In genomic region chr1:133885811-133886210, GRCm38 (mm10) we compare ENCODE assay signal across 13 mouse cellular contexts. TPM values are rescaled to one million over a fixed set of nuclear protein-coding genes. Genes with fewer than 3 reads are reported as not detected.
DNase-seq lines count a peak whose midpoint lies in the region; ATAC-seq lines count a peak whose summit lies in the region.
"Had no signal": no experiment of that assay in that cellular context is flagged by ENCODE, and none has a peak within 500 bp of the region (broad histone marks: within the 10 kb centered on the region; RNA-seq: fewer than 3 reads in every experiment).

No protein-coding gene starts in this region.

- H3K9me3 ChIP-seq in liver, embryonic 13.5 days (replicated peaks): no peaks in the 10 kb centered on the region
- H3K9me3 ChIP-seq: heart, embryonic 13.5 days; lung, embryonic 15.5 days had no signal

- peak; percentile 66 for ATAC-seq in erythroblast, adult 5-6 weeks (replicated peaks; ENCODE audit: low FRiP score, poor library complexity, severe bottlenecking)
- ATAC-seq in liver, embryonic 13.5 days (ENCODE audit: low read depth): peak; percentile 74
- no peak for ATAC-seq in activated CD4-positive, CD25-positive, alpha-beta regulatory T cell, adult 4 months

- H3K4me1 ChIP-seq in liver, embryonic 13.5 days (replicated peaks): peaks cover 83% of the 10 kb centered on the region

- peak overlapping the region; percentile 43 for H3K4me2 ChIP-seq in liver, embryonic 13.5 days
- H3K4me2 ChIP-seq: heart, embryonic 13.5 days; lung, embryonic 15.5 days had no signal

- H3K4me3 ChIP-seq in liver, embryonic 13.5 days (replicated peaks): no peak overlapping the region; the same call in 1 of the 2 replicates
- H3K4me3 ChIP-seq: heart, embryonic 13.5 days; lung, embryonic 15.5 days; myocyte had no signal

- WGBS in liver, embryonic 13.5 days (ENCODE audit: insufficient replicate concordance): 41% methylated on average over 7 of the region's 7 CpGs

- peak; percentile 12 to 41 for DNase-seq in spleen, postnatal 10 days (ENCODE audit: low spot score in 2 of 2)
- no peak for DNase-seq in spleen, adult 18-20 months
- peak; percentile 52 for DNase-seq in liver, embryonic 13.5 days
- DNase-seq in kidney, postnatal 10 days: no peak
- no peak for DNase-seq in adrenal gland, postnatal 10 days
- DNase-seq: cerebellum, adult 2 months; embryo, embryonic 11 days; kidney, postnatal 36 days had no signal

- no peaks in the 10 kb centered on the region for H3K27me3 ChIP-seq in liver, embryonic 13.5 days
- H3K27me3 ChIP-seq: lung, embryonic 15.5 days had no signal

- H3K27ac ChIP-seq in liver, embryonic 13.5 days: peak overlapping the region; percentile 72; the same call in 1 of the 2 replicates
- H3K27ac ChIP-seq: heart, embryonic 13.5 days; lung, embryonic 15.5 days had no signal

- H3K36me3 ChIP-seq in liver, embryonic 13.5 days: no peaks in the 10 kb centered on the region
- H3K36me3 ChIP-seq: heart, embryonic 13.5 days; lung, embryonic 15.5 days had no signal

- H3K9ac ChIP-seq in liver, embryonic 13.5 days: peak overlapping the region; percentile 52
- H3K9ac ChIP-seq: heart, embryonic 13.5 days; lung, embryonic 15.5 days had no signal

RNA-seq across cellular contexts. Expression of gene Optc, which starts 22.0 kb away (rescaled TPM):
- total RNA-seq in erythroblast, adult 5-6 weeks (2015; ENCODE audit: low replicate concordance): not detected in 2 replicates
- not detected in 2 replicates for total RNA-seq in erythroblast, adult 5-6 weeks (2017; ENCODE audit: low replicate concordance)
- polyA plus RNA-seq in liver, embryonic 13.5 days (2015; fragmentation: Nextera tagmentation; extraction: Ambion mirVana): 0.07 and 0.22 TPM in 2 replicates
- not detected for polyA plus RNA-seq in activated CD4-positive, CD25-positive, alpha-beta regulatory T cell, adult 4 months (2017; shearing (Covaris generic))
- total RNA-seq in adrenal gland, postnatal 10 days (2021): 1 to 10 TPM; 1.7 to 2.5 TPM

RNA-seq across cellular contexts. Expression of gene Prelp, which starts 35.4 kb away (rescaled TPM):
- total RNA-seq in erythroblast, adult 5-6 weeks (2015; ENCODE audit: low replicate concordance): 6.7 TPM in 1 of 2 replicates, not detected in the other
- total RNA-seq in erythroblast, adult 5-6 weeks (2017; ENCODE audit: low replicate concordance): not detected in 2 replicates
- 1.7 and 2.6 TPM in 2 replicates for polyA plus RNA-seq in liver, embryonic 13.5 days (2015; fragmentation: Nextera tagmentation; extraction: Ambion mirVana)
- not detected for polyA plus RNA-seq in activated CD4-positive, CD25-positive, alpha-beta regulatory T cell, adult 4 months (2017; shearing (Covaris generic))
- 10 to 100 TPM; 56.9 to 74.1 TPM for total RNA-seq in adrenal gland, postnatal 10 days (2021)

Comparison
In these comparisons a context has a peak if more than half of its experiments do, and no peak if none do; other contexts are left out.
1. DNase-seq: peak in spleen, postnatal 10 days (2 of 2) and liver, embryonic 13.5 days (single experiment); none in spleen, adult 18-20 months (0 of 2), kidney, postnatal 10 days (single experiment) and adrenal gland, postnatal 10 days (single experiment).
2. RNA of gene Prelp, which starts 35.4 kb away (total RNA-seq): 56.9 to 74.1 TPM in adrenal gland, postnatal 10 days; 6.7 TPM in erythroblast, adult 5-6 weeks; every median in the first group is over 4 times any median in the second.